Mouse (Mus musculus): ENCODE results near the gene Ssbp3. TPM values are rescaled to one million over a fixed set of nuclear protein-coding genes. Genes with fewer than 3 reads are reported as not detected.

The Ssbp3 gene
- total RNA-seq, 2 experiments from 2014 or later, result 114 to 119 TPM

DNA sequence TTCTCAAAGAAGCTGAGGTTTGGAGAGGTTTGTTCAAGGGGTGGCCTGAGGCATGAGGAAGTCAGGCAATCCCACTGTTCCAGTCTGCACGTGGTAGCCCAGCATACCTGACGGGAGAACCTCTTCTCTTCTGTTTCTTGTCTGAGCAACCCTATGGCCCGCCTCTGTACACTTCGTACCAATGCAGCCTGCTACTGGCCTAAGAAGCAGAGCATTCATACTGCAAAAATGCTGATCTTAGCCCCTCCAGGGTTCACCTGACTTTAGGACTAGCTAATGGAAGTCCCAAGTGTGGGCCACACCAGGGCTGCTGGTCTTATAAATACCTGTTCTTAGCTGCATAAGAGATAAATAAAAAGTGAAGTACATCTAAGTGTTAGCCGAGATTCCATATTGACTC lies 147.8 kb downstream of the Ssbp3 start:
- intact Hi-C loops (cut with DNase I), result no loop called here
- no peak for DNase-seq (ENCODE audit: extremely low spot score in 1 of 2, low spot score in 2 of 2)

DNA sequence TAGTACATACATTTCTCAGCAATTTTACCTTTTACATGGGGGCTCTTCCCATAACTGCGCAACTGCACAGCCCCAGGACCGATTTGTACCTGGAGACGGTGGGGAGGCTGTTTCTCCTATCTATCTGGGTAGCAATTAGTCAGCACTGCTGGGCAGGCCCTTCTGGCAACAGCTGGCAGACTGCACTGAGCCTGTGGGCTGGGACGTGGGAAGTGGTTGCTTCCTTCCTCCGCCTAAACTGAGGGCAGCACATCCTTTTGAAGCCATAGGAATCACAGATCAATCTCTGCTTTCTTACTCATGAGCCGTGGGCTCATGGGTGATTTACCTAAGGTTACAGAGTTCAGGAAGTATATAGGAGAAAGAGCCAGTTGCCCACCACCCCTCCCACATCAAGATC lies 148.3 kb downstream of the Ssbp3 start:
- no peak for DNase-seq (ENCODE audit: extremely low spot score in 1 of 2, low spot score in 2 of 2)
- intact Hi-C loops (cut with DNase I), result no loop called here

DNA sequence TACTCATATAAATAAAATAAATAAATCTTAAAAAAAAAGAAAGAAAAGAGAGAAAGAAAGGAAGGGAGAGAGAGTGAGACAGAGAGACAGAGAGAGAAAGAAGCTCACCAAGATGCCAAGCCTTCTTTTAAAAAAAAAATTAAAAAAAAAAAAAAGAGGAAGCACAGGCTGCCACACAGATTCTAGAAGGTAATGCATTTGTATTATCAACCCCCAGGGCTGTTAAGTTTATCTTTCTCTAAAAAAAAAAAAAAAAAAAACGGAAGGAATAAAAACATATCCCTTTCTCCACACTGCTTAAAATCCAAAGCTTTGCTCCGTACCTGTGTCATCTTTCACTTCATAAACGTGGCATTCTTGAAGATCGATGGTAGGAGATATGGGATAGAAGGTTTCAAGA lies 151.1 kb downstream of the Ssbp3 start:
- intact Hi-C loops (cut with DNase I), result no loop called here
- DNase-seq (ENCODE audit: extremely low spot score in 1 of 2, low spot score in 2 of 2), result no peak

DNA sequence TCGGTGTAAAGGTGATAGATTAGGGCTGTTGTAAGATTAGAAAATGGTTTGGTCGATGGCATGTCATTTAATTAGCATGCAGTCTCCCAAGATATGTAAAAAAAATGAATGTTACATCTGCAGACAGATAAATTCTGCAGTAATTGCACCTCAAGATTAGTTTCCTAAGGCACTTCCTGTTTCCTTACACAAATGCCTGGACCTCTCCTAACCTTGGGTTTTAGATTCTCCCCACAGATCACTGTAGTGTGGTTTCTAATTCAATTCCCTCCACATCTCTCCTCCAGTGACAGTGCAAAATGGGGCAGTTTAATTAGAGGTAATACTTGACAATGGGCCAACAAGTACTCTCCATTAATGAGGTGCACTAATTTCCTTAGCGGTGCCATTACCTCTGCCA lies 152.7 kb downstream of the Ssbp3 start:
- no peak for DNase-seq (ENCODE audit: extremely low spot score in 1 of 2, low spot score in 2 of 2)
- intact Hi-C loops (cut with DNase I), result no loop called here

DNA sequence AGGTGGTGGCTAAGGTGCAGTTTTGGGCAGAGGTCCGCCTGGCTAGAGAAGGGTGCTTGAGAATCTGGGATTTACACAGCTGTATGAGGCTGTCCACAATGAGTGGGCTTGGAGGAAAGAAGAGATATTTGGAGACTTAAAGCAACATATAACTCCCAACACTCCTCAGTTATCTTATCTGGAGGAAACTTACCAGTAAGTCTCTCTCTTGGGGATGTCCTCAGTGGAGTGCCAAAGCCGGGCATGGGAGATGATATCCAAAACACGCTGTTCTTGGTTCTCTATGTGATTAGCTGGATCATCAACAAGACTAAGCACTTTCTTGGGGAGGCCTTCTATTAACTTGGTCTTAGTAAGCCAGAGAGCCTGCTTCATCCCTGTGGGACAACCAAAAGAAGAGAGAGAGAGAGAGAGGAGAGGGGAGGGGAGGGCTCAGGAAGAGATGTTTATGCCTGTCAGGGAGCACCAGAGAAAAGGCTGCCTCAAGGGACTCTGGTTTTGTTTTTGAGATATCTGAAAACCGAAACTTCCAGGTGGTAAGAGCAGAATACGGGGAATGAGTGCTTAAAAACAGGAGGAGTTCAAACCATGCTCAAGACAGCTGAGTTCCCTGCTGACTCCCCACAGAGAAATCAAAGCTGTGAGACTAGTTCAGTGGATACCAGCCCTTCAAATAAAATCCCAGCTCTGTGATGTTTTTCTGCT lies 154.0 kb downstream of the Ssbp3 start:
- no peak for DNase-seq (ENCODE audit: extremely low spot score in 1 of 2, low spot score in 2 of 2)
- intact Hi-C loops (cut with DNase I), result loop anchor here (5.0 kb wide), 2 partner anchors 98 to 152 kb away; partner anchors contain the start of gene Ssbp3

DNA sequence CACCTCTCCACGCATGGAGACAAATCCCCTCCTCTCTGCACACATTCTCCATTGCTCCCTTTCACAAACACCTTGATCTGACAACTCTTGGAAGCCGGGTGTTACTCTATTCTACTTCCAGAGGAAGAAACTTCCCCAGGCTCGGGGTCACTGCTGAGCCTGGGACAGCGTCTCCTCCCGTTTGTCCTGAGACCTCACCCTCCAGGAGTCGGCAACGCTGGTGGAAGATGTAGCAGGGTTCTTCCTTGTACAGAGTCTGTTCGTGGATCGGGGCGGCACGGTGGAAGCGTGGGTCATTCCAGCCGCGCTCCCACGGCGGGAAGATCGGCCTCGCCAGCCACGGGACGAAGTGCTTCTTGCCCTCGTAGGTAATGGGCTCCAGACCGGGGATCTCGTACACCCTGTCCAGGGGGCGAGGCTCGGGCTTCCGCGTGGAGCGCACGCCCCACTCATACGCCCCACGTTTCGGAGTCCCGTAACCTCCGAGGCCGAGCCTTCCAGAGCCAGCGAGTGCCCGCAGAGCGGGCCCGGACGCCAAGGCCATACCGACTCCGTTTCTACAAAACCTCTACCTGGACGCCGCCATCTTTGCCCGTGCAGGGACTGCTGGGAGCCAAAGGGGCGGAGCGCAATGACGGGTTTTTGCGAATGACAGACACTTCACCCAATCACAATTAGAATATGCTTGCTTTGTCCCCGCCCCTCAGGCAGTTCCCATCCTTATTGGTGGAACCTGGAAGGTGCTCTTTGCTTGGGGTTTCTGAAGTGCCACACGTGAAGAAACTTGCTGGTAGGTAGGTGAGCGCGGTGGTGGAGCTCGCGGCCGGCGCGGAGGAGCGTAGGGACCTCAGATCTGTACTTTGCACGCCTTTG lies 156.0 kb downstream of the Ssbp3 start, which contains the start of the genes Mrpl37 and Cyb5rl:
Mrpl37 (minus strand) TSS at position 617 of the 873 bp plus-strand sequence.
Cyb5rl (plus strand) TSS at position 737 of the 873 bp plus-strand sequence.
- intact Hi-C loops (cut with DNase I), result loop anchor here (5.0 kb wide), 2 partner anchors 96 to 154 kb away; partner anchors contain the start of gene Ssbp3
- peak; percentile 95 to 97 for DNase-seq (ENCODE audit: extremely low spot score in 1 of 2, low spot score in 2 of 2)

DNA sequence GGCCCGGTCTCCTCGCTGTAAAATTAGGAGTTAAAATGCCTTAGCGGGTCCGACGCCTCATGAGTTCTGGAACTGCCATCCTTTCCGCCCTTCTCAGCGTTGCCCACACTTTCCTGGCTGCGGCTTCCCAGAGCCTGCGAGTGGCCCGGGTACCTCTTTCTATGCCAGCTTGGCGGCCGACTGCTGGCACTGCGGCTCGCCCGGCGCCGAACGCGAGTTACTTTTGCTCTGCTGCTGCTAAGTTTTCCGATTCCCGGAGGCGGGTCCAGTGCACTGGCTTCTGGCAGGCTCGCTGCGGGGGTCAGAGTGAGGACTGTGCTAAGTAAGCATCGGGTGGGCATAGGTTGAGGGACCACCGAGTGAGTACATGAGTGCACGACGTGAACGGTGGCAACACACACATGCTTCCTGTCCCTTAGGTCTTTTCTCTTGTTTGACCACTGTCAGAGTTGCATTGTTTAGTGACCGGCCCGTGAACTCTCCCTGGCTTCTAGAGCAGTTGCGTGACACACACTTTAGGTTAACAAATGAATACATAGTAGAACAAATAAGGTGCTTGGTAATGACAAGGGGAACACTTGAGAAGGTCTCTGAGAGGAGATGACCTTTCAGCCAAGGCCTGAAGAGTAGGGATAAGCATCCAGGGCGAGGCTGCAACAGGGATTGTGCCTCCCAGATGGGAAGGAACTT lies 156.8 kb downstream of the Ssbp3 start:
- DNase-seq (ENCODE audit: extremely low spot score in 1 of 2, low spot score in 2 of 2), result peak in 1 of 2 experiments; percentile 55
- intact Hi-C loops (cut with DNase I), result loop anchor here (5.0 kb wide), 2 partner anchors 95 to 155 kb away; partner anchors contain the start of gene Ssbp3

DNA sequence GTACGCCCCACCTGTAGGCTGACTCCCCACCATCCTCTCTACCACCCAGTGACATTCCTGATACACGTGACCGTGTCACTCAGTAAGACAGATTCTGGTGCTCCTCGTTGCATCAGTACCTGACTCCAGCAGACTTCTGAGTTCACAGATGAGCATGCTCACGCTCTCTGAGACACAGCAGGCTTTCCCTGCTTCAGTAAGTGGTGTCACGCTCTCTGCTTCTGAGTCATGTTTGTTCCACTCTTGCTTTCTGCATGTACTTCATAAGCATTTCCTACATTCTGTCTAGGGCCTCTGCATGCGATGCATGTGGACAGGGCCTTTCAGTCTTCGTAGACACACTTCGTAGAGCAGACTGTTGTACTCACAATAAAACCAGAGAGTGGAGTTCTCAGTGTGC lies 161.8 kb downstream of the Ssbp3 start:
- intact Hi-C loops (cut with DNase I), result no loop called here
- DNase-seq (ENCODE audit: extremely low spot score in 1 of 2, low spot score in 2 of 2), result no peak

DNA sequence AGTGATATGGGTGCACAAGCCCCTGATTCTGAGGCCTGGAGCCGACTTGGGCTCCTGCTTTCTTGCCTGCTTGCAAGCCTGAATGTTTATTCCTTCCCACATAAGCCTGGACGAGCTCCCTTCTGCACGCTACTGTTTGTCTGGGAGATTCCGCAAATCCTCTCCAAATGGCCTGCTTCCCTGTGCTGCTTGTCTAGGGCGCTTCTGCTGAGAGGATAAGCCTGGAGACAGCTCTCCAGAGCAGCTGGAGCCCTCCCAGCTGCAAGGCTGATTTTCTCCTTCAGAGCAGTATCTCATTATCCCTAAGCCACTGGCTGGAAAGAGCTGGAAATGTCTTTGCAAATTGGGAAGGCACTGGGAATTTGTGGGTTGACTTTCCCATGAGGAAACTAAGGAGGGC lies 165.0 kb downstream of the Ssbp3 start:
- intact Hi-C loops (cut with DNase I), result no loop called here
- DNase-seq (ENCODE audit: extremely low spot score in 1 of 2, low spot score in 2 of 2), result peak in 1 of 2 experiments; percentile 40

DNA sequence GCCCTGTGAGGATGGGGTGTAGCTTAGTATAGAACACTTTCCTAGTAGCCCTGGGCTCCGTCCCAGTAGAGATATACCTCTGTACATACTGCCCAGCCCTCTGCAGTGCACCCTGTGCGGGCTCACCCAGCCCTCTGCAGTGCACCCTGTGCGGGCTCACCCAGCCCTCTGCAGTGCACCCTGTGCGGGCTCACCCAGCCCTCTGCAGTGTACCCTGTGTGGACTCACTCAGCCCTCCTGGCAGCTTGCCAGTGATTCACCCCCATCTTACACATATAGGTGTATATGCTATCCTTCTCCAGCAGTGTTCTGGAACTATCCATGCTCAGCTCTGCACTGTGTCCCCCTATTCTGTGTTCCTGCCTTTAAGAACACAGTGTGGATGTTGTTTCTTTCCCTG lies 168.4 kb downstream of the Ssbp3 start:
- peak in 1 of 2 experiments; percentile 51 for DNase-seq (ENCODE audit: extremely low spot score in 1 of 2, low spot score in 2 of 2)
- intact Hi-C loops (cut with DNase I), result no loop called here

DNA sequence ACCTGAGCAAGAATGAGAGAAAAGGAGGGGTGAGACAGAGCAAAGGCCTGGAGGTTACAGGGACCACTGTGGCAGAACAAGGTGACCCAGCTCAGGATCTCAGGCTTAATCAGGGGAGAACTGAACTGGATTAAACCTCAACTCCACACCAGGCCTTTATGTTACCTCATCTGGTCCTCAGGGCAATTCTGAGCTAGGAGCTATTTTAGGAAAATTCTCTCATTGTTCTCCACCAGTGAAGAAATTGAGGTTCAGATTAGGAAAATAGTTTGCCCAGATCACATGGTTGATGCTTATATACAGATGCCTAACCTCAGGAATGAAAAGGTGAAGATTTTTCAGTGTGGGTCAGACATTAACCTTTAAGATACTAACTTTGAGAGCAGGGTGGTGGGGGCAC lies 169.2 kb downstream of the Ssbp3 start:
- DNase-seq (ENCODE audit: extremely low spot score in 1 of 2, low spot score in 2 of 2), result no peak
- intact Hi-C loops (cut with DNase I), result no loop called here

DNA sequence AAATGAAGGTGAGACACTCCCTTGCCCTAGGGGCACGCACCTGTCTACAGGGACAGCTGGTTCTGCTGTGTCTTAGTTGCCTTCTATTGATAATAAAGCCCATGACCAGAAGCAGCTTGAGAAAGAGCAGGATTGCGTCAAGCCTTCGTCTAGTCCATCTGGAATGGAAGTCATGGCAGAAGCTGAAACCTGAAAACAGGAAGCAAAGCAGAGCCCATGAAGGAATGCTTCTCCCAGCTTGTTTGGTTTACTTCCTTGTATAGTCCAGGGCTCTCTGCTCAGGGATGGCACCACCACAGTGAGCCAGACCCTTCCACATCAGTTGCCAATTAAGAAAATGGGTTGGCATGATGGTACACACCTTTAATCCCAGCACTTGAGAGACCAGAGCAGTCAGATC lies 171.7 kb downstream of the Ssbp3 start:
- intact Hi-C loops (cut with DNase I), result no loop called here
- DNase-seq (ENCODE audit: extremely low spot score in 1 of 2, low spot score in 2 of 2), result no peak

DNA sequence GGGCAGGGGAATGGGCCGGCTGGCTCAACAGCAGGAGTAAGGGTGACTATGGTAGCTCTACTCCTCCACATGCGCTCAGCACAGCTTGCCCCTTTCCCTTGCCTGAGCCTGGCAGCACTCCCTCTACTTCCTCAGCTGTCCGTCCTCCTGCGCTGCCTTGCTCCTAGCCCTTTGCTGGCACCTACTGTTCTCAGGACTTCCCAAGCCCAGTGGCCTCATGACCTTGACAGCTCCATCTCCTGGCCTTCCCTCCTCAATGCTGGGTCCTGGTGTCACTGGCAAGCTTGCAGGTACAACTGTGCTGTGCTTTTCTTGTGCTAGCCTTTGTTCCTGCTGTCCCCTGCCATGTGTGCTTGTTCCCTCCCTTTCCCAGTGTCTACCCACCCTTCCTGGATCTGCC lies 172.6 kb downstream of the Ssbp3 start:
- no peak for DNase-seq (ENCODE audit: extremely low spot score in 1 of 2, low spot score in 2 of 2)
- intact Hi-C loops (cut with DNase I), result no loop called here

DNA sequence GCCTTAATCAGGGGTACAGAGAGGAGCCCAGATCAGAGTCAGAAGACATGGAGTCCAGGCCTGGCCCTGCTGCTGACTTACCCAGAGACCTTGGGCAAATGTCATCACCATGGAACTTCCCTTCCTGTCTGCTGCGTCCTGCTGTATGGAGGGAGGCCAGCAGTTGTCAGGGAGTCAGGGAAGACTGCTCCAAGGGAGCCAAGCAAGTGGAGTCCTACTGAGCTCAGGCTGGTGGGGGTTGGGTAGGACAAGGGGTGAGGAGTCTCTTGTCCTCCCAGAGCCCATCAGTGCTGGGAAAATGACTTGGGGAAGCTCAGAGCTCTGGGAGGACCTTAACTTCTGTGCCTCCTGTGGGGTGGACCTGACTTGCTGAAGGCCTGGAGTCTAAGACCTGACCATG lies 173.8 kb downstream of the Ssbp3 start:
- peak in 1 of 2 experiments; percentile 53 for DNase-seq (ENCODE audit: extremely low spot score in 1 of 2, low spot score in 2 of 2)
- intact Hi-C loops (cut with DNase I), result no loop called here

DNA sequence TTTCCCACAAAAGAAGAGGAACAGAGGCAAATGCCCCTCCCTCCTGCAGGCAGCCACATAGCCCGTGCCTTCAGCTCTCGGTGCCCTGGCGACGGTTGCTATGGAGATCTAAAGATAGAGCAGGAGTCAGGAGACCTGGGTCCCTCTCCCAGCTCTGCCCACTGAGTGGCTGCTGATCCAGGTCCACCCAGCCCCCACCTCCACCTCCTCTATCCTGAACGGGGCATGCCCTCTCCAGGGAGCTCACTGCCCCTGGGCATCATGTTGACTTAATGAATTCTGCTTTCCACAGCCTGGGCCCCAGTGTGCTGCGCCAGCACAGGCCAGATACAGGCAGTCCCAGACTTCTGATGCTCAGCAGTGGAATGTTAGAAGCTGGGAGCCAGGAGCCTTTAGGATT lies 174.4 kb downstream of the Ssbp3 start:
- intact Hi-C loops (cut with DNase I), result no loop called here
- peak; percentile 77 to 82 for DNase-seq (ENCODE audit: extremely low spot score in 1 of 2, low spot score in 2 of 2)

DNA sequence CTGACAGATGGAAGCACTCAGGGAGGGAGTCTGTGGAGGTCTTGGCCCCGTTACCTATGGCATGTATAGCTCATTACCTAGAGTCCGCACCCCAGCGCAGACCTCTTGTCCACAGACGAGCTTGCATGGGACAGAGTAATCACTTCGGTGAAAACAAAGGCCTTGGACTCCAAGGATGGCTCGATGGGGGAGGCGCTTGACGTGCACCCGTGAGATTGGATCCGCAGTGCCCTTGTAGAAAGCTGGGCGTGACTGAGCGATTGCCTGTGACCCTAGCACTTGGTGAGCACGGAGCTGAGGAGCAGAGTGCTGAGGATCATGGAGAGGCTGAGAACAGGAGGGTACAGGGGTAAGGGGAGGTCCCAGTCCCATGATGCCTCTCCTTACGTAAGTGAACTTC lies 181.2 kb downstream of the Ssbp3 start:
- DNase-seq (ENCODE audit: extremely low spot score in 1 of 2, low spot score in 2 of 2), result no peak
- intact Hi-C loops (cut with DNase I), result no loop called here

DNA sequence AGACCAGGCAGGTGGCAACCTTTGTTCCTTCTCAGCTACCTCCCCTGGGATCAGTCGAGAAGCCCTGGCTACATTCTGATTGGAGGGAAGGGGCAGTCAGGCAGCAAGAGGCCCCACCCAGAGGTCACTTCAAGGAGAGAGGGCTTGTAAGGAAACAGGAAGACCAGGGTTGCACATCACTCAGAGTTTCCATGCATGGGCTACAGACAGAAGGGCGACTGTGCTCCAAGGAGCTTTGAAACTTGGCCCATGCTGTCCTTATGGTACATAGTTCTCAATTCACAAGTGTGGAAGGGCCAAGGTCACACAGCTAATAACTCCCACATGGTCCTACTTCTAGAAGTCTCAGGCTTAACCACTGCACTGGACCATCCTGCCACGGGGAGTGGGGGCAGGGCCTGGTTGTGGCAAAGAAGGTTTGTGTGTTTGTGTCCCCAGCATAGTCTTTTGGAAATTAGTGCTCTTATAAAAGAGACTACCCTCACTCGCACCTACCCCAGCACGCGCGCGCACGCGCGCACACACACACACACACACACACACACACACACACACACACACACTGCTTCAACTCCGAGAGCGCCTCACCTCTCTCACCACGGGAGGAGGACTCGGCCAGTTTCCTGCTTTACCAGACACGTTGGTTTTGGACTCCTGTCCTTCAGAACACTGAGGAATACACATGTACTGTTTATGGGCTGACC lies 184.1 kb downstream of the Ssbp3 start:
- intact Hi-C loops (cut with DNase I), result no loop called here
- DNase-seq (ENCODE audit: extremely low spot score in 1 of 2, low spot score in 2 of 2), result no peak

DNA sequence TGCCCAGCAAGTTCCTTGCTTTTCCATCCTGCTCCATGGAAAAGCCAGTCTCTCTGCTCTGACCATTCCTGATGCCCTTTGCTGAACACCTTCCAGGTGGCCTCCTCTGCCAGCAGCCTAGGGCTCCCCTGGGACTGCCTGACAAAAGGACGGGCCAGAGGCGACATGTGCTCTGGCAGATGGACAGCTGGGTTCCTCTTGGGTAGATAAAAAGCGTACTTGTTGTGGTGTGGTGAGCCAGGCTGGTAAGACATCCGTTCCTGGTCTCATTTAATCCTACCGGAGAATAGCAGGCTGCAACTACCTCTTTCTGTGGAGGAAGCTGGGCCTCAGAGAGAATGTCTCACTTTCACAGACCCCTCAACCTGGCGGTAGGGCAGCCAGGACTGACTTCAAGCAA lies 185.5 kb downstream of the Ssbp3 start:
- intact Hi-C loops (cut with DNase I), result no loop called here
- DNase-seq (ENCODE audit: extremely low spot score in 1 of 2, low spot score in 2 of 2), result no peak

All from left cerebral cortex, postnatal 10 days (tissue).